Mouse (Mus musculus) adrenal gland, adult 8-10 months (tissue): Measurements from ENCODE around the gene Magoh. TPM values are rescaled to one million over a fixed set of nuclear protein-coding genes. Genes with fewer than 3 reads are reported as not detected.

Source experiments
- DNase-seq: peaks from one replicate; pipeline ENCODE4 v3.0.0; 2022
- total RNA-seq, 4 experiments: library from RNA; stranded (reverse); gene quantifications; 2 replicates each; pipeline ENCODE4 v1.2.4; 2022

Magoh gene
- 10 to 100 TPM; 61.8 to 73.5 (median 71.9) TPM for total RNA-seq

DNA sequence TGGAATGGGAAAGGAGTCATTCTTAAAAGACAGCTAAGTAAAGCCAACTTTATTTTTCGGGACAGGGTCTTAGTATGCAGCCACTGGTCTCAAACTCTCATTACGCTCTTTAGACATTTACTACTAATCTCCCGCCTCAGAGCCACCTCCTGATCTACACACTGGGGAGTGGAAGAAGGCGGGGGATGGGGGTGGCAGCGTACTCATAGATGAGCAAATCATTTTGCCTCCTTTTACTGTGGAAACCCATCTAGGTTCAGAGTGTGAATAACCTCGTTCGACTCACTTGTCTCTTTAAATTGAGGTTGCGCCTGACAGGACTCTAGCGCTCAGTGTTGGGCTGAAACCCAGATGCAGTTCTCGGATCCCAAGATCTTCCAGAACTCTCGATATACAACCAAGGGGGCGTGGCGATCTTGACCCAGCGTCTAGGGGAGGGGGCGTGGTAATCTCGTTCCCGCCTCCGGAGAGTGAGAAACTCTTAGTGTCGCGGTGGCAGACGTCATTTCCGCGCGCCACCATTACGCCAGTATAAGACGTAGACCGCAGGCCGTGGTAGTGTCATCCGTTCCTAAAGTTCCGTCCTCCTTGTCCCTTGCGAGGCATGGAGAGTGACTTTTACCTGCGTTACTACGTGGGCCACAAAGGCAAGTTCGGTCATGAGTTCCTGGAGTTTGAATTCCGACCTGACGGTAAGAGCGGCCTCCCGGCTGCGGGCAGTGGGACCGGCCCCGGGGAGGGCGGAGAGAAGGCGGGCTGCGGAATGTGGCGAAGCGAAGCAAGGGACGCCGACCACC is at the start of gene Magoh:
Gene Magoh, plus strand, starts transcription at position 502 of the 797 bp plus-strand sequence.
- DNase-seq, result peak; percentile 95

DNA sequence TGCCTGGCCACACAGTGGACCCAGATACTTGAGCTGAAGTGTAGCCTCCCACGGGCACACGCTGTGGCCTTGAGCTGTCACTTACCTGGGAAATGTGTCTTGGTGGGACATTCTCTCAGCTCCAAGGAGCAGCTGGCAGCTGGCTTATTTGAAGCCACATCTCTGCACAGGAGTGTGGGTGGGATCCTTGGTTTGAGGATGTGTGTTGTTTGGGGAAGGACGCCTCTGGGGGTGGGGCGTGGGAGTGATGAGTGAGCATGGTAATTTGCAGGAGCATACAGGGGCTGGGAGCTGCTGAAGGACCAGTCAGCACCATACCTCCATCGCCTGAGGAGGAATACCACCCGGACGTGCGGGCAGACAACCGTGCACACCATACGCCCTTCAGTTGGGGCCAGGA is 49.4 kb upstream of the Magoh start:
- no peak for DNase-seq

DNA sequence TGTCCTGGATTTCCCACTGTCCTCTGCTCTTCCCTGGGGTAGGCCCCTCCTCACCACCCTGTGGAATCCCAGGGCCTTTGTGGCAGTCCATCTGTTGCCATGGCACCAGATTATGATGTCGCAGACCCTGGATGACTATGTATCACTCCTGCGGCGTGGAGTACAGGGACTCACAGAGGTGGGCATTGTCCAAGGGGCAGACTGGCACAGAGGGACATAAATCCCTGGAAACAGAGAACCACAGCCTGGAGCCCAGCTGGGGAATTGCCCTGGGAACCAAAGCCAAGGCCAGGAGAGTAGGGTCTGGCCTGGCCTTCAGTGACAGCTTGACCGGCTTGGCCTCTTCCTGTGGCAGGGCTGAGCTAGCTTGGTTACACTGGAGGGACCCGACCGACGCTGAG is 48.7 kb upstream of the Magoh start:
- no peak for DNase-seq

DNA sequence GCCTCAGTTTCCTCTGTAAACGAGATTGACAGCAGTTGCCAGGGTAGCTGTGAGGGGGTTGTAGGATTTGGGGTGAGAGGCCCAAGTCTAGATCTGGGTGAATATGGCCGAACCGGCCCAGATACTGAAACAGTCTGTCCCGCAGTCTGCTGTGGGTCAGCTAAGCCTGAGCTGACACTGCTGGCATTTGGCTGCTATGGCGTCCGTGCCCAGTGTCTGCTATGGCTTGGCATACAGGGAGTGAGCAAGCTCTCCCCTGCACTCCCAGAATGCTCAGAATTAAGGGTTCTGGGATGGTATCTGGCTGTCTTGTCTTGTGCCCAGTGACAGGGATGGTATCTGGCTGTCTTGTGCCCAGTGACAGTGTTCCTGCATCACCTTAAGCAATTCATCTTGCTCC is 47.9 kb upstream of the Magoh start:
- no peak for DNase-seq

DNA sequence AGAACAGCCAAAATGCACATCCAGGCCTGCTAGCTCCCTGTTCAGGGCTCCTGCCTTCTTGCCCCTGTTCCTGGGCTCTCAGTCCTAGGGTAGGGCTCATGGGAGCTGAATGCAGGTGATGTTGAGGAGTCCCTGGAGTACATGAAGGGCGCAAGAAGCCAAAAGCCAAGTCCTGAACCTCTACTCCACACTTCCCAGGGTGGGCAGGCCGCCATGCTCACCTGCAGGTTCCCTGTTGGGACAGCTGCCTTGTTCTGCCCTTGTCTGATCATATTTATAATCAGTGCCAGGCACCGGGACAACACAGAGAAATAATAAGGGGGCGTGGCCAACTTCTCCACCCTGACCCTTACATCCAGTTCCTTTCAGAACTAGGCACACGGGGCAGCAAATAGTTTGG is 46.0 kb upstream of the Magoh start:
- DNase-seq, result no peak

DNA sequence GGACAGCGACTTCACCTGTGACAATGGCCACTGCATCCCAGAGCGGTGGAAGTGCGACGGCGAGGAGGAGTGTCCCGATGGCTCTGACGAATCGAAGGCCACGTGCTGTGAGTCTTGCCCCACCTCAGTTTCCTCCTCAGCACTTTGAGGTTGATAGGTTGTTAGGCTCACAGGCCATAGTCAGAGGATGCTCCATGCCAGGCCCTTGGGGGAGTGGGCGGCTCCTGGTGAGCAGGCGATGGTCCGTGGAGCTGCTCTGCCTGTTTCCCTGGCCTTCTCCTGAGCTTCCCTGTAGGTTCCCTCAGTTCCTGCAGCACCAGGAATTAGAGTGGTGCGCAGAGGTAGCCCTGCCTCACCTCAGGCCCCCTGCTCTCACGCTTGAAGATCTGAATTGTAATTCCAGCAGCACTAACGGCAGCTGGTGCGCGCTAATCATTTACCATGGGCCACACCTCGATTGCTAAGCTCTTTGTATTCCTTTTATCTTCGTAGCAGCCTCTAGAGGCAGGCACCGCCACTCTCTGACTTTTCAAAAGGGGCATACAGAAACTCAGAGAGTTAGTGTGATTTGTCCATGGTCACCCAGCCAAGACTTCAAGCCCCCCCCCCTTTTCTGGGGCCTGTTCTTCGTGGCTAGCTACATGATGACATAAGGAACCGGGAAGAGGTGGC is 44.8 kb upstream of the Magoh start:
- no peak for DNase-seq

DNA sequence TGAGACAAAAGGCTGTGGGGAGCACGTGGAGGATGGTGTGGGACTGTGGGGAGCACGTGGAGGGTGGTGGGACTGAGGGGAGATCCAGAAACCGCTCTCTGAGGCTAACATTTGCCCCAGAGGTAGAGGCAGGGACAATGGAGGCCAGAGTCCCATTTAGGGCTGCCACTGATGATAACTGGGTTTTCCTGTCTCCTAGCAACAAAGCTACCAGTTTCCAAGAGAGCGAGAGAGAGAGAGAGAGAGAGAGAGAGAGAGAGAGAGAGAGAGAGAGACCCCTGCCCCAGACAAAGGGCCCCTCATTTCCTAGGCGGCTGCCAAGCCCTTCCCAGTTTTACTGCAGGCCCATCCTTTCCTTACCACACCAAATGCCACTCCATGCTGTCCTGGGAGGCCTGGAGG is 44.0 kb upstream of the Magoh start:
- no peak for DNase-seq

DNA sequence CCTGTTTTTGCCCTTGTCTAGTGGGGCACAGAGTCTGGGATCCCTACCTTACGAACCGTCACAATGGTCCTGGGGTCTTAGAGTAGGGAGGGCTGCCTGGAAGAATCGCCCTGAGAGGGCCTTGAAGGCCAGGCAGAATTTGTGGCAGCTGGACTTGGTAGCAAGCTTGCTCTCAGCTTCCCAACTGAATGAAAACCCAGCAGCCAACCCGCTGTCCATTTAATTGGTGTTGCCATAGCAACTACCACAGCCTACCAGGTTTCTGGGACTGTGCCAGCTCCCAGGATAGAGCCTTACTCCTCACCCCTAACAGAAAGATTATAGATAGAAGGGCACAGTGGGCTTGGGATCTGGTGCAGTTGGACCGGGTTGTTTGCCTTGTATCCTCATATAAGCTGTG is 42.8 kb upstream of the Magoh start:
- DNase-seq, result peak; percentile 36

DNA sequence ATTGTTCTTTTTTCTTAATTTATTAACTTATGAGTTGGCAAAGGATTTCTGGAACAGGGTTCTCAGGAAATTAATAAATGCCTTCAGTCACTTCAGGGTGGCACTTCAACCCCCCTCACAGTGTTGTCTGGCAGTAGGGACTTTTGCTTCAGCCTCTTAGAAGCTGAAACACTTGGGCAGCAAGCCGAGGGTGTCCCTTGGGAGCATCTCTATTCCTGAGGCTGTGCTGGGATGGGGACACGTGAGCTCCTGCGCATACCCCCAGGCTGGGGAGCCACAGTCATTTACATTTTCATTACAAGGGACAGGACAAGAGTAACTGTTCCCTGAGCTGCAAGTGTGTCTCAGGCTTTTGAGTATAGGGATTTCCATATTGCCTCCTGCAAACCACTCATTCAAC is 41.6 kb upstream of the Magoh start:
- DNase-seq, result no peak

DNA sequence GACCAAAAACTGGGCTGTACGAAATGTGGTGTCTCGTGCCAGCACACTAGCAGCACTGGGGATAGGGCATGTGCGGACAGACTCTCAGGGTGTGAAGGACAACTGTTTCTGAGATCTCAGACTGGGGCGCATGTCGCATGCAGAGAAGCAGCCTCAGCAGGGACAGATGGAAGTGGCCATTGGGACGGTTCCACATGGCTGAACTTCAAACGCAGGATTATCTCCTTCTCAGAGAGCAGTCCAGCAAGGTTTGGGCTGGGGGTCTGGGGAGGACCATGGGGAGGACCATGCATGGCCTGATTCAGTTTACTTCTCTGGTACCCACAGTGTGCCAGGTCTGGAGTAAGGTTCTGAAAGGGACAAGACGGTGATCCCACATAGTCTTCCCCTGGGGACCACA is 35.9 kb upstream of the Magoh start:
- DNase-seq, result no peak

DNA sequence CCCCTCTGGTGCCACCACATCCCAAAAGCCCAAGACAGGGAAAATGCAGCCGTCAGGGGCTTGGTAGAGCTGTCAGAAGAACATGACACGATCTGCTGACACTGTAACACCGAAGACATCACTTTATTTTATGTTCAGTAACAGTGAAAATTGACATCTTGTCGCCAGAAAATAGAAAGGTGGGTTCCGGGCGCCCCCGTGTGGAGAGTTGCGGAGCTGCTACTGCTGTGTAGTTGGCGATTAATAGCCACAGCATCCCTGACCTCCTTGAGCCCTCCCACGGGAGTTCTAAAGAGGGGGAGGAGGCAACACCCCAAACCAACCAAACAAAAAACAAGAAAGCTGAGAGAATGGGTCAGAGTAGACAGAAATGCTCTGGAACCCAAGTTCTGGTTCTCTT is 34.6 kb upstream of the Magoh start:
- peak; percentile 26 for DNase-seq

DNA sequence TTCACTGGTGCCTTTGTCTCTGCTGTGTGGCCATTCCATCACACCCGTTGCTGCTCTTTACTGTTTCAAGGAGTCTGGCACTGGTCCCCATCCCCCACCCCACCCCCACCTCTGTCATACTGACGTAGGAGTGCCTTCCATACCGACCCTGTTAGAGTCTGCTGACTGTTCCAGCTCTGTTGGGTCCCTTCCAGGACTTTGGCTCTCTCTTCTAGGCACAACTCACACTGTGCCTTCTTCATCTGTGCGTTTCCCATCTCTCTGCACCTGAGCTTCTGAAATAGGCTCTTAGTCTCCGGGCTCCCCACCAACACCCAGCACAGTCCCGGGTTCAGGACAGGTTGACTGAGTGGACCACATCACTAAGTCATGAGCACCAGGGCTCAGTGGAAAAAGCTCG is 32.8 kb upstream of the Magoh start:
- no peak for DNase-seq

DNA sequence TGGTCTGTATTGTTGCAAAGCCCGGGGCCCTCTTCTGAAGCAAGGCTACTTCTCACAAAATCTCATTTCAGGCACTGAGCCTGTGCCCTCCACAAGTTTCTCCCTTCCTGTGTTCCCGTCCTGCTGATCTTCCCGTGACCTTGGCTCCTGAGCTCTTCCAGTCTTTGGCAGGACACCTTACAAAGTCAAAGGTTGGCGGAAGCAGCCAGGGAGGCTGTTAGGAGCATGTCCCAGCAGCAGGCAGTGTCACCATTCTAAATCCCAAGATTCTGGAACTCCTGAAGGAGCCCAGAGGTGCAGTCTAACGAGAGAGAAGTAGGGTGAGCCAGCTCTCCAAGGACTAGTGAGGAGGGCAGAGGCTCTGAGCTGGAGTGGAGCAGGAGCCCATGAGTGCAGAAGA is 31.0 kb upstream of the Magoh start:
- DNase-seq, result no peak

DNA sequence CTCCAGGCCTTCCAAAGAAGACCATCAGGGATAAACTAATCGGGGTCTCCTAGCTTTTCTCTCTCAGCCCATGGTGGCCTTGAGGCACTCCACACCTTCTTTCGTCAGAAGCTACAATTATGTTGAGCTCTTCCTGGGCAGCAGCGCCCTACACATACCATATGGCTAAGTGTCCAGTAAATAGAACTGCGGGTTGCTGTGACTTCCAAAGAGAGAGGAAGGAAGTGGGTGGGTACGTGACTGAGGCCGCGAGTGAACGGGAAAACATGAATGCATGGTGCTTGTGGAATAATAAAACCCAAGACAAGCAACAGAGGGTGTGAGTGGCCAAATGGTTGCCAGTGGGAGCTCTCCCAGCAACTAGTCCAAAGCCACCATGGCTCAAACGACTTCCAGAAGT is 29.9 kb upstream of the Magoh start:
- no peak for DNase-seq

DNA sequence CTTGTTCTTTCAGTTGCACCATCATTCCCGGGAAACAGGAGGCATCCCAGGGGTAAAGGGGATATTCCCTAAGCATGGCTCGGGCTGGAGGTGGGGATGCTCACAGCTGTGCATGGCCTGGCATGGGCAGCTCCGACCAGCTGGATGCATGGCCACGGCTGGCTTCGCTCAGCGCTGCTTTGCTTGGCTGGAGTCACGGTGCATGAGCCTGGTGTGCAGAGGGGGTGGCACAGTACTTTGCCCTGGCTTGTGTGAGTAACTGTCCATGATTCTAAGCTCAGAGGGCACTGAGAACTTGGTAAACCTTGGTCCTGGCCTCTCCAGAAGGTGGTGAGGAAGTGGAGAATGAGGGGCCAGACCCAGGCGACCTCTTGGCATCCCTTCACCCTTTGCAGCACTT is 29.5 kb upstream of the Magoh start:
- no peak for DNase-seq

DNA sequence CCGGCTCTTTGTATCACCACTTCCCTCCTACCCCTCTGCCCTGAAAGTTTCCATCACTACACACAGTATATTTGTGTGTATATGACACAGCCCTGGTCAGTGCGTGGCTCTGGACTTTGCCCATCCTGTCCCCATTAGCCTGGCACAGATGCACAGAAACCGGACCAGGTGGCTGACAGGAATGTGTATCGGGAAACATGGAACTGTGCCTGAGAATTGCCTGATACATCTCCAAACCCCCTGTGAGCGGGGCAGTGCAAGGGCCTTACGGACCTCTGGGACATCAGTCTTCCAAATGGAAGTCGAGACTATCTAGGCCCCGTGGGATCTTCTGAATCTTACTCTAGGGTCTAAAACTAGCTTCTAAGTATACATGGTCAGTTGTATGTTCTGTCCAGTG is 26.2 kb upstream of the Magoh start:
- DNase-seq, result no peak

DNA sequence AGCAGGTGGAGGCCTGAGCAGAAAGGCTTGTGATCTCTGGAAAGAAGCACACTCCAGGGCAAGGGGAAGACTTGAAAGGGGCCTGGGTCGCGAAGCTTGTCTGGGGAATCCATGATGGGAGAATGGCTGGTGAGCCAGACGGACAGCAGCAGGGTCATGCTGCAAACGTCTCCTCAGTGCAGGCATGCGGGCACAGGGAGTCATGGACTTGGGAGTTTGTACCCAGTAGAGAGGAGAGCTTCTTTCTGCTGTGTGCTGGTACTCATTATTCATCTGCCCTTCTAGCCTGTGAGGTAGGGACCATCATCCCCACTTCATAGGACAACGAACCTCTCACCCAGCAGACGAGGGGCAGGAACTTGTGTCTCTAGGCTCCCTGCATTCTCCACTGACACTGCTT is 25.7 kb upstream of the Magoh start:
- DNase-seq, result no peak

DNA sequence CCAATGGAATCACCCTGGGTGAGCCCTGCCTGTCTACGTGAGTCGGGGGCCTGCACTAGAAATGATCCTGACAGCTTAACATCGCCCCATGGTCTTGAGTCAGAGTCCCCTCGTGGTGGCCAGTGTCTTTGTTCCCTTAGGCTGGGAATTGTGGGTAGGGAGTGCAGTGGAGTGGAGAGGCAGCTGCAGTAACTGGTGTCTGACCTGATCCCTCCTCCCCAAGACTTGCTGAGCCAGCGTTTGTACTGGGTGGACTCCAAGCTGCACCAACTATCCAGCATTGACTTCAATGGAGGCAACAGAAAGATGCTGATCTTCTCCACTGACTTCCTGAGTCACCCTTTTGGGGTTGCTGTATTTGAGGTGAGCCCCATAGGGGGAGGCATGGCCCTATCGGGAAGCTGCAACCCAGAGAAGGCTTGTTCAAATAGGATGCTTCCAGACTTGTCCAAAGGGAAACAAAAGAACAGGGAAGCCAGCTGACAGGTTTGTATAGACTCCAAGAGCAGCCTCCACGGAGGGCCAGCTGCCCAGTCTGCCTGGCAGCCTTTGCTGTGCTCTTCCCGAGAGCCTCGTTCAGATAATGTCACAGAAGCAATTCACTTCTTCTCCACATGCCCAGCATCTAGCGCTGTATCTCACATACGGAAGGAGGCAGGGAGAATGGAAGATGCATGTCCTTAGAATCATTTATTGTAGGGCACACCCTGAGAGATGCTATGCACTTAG is 22.4 kb upstream of the Magoh start:
- DNase-seq, result no peak

DNA sequence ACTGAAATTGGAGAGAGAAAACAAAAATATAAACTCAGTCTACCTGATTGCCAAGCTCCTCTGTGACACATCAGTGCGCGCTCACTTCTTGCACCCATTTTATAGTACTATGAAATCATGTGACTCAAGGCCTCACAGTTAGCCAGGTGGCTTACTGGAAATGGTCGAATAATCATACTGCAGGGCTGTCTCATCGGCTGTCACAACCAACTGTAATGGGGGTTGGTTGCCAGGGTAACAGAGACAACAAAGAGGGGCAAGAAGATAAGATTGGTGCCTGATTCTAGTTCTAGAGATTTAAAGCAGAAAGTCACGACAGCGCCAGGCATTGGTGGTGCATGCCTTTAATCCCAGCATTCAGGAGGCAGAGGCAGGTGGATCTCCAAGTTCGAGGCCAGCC is 20.6 kb upstream of the Magoh start:
- no peak for DNase-seq

DNA sequence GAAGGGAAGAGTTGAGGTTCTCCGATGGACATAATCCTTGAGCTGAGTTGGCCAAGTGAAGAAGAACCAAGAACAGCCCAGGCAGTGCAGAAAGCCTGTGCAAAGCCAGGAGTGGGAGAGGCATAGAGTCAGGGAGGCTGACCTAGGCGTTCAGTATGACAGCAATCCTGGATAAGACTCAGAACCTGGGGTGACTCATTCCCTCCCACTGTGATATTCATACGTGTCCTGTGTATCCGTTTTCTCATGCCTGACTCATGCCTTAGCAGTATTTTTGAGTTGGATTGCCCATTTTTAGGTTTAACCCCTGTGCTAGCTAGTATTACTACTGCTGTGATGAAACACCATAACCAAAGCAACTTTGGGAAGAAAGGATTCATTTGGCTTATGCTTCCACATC is 14.7 kb upstream of the Magoh start:
- DNase-seq, result no peak

DNA sequence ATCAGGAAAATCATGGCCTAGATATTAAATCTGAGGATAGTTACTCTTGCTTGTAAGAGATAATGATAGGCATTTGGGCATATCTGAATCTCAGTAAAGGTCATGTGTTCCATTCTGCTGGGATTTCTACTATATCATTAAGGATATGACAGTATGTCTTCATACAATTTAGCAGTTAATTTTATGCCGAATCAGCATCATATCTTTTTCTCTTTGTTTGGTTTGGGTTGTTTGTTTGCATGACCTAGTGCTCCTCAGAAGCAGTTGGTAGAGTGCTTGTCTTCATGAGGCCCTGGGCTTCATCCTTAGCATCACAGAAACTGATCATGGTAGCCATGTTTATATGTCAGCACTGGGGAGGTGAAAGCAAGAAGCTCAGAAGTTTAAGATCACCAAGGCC is 2.1 kb downstream of the Magoh start:
- DNase-seq, result no peak

DNA sequence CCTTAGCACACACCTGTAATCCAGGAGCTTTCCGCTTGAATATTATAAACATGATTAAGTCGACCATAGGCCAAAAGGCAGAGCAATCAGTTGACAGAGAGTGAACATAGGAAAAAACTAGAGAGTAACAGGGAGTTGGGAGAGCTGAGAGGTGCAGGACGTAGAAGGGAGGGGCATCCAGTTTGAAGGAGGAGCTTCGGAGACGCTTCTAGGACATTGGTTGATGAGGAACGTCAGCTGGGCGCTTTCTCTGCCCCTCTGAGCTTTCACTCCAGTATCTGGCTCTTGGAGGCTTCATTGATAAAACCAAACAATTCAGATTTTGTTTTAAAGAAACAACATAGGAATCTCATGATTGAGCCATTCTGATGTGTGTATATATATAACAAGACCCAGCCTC is 6.8 kb downstream of the Magoh start:
- no peak for DNase-seq

DNA sequence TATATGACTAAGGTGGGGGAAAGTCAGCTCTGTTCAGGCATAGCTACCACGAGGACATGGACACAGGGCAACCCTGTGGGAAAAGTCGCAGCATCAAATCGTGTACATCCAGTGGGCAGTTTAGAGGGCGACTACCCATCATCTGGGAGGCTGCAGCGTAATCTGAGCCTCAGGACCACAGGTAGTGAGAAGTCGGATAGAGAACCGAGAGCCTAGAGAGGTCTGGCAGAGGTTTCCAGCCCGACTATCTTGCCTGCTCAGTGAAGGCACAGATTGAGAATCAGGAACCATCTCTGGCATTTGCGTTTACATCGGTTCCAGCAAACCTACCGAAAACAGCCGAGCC is 9.8 kb downstream of the Magoh start:
- no peak for DNase-seq
